Mouse (Mus musculus) hindbrain, embryonic 12.5 days (tissue): ENCODE results near the gene Rpp25l. TPM values are rescaled to one million over a fixed set of nuclear protein-coding genes. Genes with fewer than 3 reads are reported as not detected.

Source experiments
- ATAC-seq: fragments of 200-750 bp; cut with Nextera tagmentation; 2 replicates; pipeline ENCODE4 v1.8.0; 2017; ENCODE audit warnings: moderate TSS enrichment; ENCODE audit not compliant: low FRiP score
- H3K27ac ChIP-seq: fragments of 300-500 bp; sonication (generic); 2 replicates; pipeline ENCODE4 v1.5.1; 2016; ENCODE audit warnings: mild to moderate bottlenecking
- H3K27me3 ChIP-seq: fragments of 300-500 bp; sonication (generic); 2 replicates; pipeline ENCODE4 v1.6.1; 2016; ENCODE audit warnings: mild to moderate bottlenecking
- H3K36me3 ChIP-seq: fragments of 300-500 bp; sonication (generic); 2 replicates; pipeline ENCODE4 v1.6.1; 2016; ENCODE audit warnings: mild to moderate bottlenecking
- H3K4me1 ChIP-seq: fragments of 300-500 bp; sonication (generic); 2 replicates; pipeline ENCODE4 v1.6.1; 2016
- H3K4me2 ChIP-seq: fragments of 300-500 bp; sonication (generic); replicated peaks from 2 replicates; pipeline ENCODE4 v1.6.1; 2016; ENCODE audit warnings: mild to moderate bottlenecking
- H3K4me3 ChIP-seq: fragments of 300-500 bp; sonication (generic); 2 replicates; pipeline ENCODE4 v1.5.1; 2016; ENCODE audit warnings: mild to moderate bottlenecking
- H3K9ac ChIP-seq: fragments of 300-500 bp; sonication (generic); 2 replicates; pipeline ENCODE4 v1.6.1; 2016; ENCODE audit warnings: mild to moderate bottlenecking, moderate library complexity
- H3K9me3 ChIP-seq: fragments of 300-500 bp; sonication (generic); replicated peaks from 2 replicates; pipeline ENCODE4 v1.6.1; 2016; ENCODE audit warnings: mild to moderate bottlenecking
- WGBS: fragments of 180-500 bp; shearing (Covaris S2); methylation state at CpG from one replicate; pipeline ENCODE4 v1.1.7; 2016; 5-methylcytosine and 5-hydroxymethylcytosine counted together
- polyA plus RNA-seq: library from polyadenylated mRNA; unstranded; fragments of >200 nt; fragmentation: Nextera tagmentation; extraction: Ambion mirVana; gene quantifications from 2 replicates; pipeline ENCODE4 v1.2.1, GENCODE M21; 2016

Rpp25l gene
- polyA plus RNA-seq, 1 experiment from 2014 or later = 66.5 TPM

DNA sequence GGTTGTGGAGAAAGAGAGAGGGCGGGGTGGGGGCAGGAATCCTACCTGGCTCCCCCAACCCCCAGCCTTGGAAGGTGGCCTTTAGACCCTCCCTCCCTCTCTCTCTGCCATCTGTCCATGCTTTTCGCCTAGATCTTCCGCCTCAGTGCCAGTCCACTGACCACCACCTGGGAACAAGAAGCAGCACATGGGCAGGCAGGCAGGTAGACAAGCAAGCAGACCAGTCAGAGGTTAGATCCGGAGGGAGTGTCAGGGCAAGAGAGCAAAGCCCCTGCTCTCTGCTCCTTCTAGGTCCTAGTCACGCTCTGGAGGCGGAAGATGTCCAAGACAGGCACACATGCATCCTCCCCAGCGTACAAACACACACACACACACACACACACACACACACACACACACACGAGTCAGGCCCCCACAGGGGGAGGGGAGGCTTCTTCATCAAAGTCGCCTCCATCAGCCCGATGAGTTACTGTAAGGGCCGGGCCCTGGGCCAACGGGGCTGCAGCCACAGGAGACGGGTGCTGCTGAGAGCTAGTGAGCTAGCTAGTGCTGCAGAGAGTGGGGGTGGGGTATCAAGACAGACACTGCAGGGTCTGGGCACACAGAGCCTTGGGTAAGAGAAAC, 36.2 kb downstream of the Rpp25l start:
- Histone ChIP-seq H3K27me3 (no peaks in the 10 kb centered on the region), H3K9me3 (no peaks in the 10 kb centered on the region), H3K4me3 (no peak overlapping the region), H3K4me1 (peaks cover 90% of the 10 kb centered on the region), H3K36me3 (peaks cover 4% of the 10 kb centered on the region; the same call in 1 of the 2 replicates), H3K27ac (peak overlapping the region; percentile 45; the same call in 1 of the 2 replicates), H3K9ac (peak overlapping the region; percentile 23; the same call in 1 of the 2 replicates), H3K4me2 (no peak overlapping the region)
- WGBS = 44% methylated on average over 11 of the region's 13 CpGs
- peak; percentile 51; the same call in 1 of the 2 replicates for ATAC-seq

DNA sequence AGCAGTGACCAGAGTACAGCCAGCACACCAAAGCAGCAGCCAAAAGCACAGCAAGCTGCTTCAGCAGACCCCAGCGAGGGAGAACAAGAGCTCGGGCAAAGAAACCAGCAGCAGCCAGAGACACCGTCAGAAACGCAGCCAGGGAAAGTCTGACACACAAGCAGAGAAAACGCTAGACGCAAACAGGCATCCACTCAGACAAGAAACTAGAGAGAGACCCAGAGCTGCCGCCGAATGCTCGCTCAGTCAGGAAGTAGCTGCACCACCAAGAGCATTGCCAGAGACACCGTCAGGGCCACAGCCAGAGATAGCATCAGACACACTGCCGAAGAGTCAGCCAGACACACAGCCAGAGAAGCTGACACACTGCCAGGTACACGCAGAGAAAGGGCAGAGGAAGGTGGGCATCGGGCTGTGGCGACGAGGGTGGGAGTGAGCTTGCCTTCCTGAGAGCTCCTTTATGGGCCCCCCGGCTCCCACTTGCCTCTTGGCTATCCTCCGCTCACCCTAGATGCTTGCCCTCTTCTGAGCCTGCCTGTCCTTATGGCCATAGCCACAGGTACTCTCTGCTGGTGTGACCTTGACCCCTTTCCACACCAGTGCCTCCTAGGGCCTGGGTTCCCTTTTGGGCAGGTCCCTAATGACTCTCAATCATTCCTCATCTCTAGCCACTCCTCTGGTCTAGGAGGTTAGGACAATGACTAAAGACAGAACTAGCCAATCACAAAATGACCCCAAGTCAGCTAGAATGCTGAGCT, 36.9 kb downstream of the Rpp25l start:
- Histone ChIP-seq H3K36me3 (peaks cover 4% of the 10 kb centered on the region; the same call in 1 of the 2 replicates), H3K4me3 (no peak overlapping the region), H3K9me3 (no peaks in the 10 kb centered on the region), H3K27ac (peak overlapping the region; percentile 44; the same call in 1 of the 2 replicates), H3K27me3 (no peaks in the 10 kb centered on the region), H3K4me2 (no peak overlapping the region), H3K9ac (peak overlapping the region; percentile 23; the same call in 1 of the 2 replicates), H3K4me1 (peaks cover 92% of the 10 kb centered on the region)
- ATAC-seq = no peak
- WGBS = 76% methylated on average over 17 of the region's 17 CpGs

GRCm38 (mm10) chr4:41673186-41673585, 40.1 kb downstream of the Rpp25l start:
- Histone ChIP-seq H3K4me1 (peaks cover 78% of the 10 kb centered on the region), H3K36me3 (peaks cover 13% of the 10 kb centered on the region; the same call in 1 of the 2 replicates), H3K9me3 (no peaks in the 10 kb centered on the region), H3K4me2 (no peak overlapping the region), H3K4me3 (no peak overlapping the region), H3K9ac (no peak overlapping the region; the same call in 1 of the 2 replicates), H3K27me3 (no peaks in the 10 kb centered on the region), H3K27ac (peak overlapping the region; percentile 77)
- no peak for ATAC-seq
- 46% methylated on average over 19 of the region's 19 CpGs for WGBS

DNA sequence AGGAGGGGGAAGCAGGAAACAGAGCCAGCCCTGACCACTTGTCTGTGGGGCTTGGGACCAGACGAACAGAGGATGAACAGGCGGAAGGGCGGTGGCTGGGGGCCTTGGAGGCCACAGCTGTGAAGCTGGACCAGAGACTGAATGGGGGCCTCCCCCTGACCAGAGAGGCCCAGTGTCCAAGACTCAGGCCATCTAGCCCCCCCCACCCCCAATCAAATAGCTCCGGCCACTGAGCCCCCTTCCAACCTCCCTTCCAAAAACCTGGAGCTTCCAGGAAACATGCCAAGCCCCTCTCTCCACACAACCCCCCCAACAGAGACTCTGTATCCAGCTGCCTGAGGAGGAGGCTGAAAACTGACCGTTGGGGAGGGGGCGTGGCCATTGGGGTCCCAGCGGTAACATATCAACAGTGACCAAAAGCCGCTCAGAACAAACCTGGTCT, 40.8 kb downstream of the Rpp25l start:
- Histone ChIP-seq H3K4me1 (peaks cover 72% of the 10 kb centered on the region), H3K27ac (peak overlapping the region; percentile 77), H3K4me3 (no peak overlapping the region), H3K9me3 (no peaks in the 10 kb centered on the region), H3K27me3 (no peaks in the 10 kb centered on the region), H3K36me3 (peaks cover 13% of the 10 kb centered on the region; the same call in 1 of the 2 replicates), H3K4me2 (peak overlapping the region; percentile 22; the same call in 1 of the 2 replicates), H3K9ac (peak overlapping the region; percentile 49; the same call in 1 of the 2 replicates)
- WGBS = 36% methylated on average over 8 of the region's 8 CpGs
- no peak for ATAC-seq

DNA sequence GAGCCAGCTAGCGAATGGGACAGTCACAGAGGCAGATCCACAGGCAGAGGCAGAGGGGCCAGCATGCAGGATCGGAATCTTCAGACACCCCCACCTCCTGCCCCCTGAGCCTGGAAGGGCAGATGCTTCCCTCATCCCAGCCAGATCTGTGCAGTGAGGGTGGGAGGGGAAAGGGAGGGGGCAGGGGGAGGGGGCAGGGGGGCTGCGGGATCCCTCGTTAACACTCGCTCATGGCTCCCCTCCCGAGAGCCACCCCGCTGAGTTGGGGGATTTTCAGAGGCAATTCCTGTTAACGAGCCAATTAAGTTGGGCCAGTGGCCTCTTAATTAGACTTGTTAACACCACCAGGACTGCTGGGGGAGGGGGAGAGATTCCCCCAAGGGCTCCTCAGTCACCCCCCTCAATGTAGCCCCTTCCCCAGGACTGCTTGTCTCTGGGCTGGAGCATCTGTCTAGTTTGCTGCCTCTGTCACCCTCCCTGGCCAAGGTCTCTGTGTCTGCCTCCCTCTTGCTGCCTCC, 41.3 kb downstream of the Rpp25l start:
- Histone ChIP-seq H3K9me3 (no peaks in the 10 kb centered on the region), H3K4me3 (no peak overlapping the region), H3K4me2 (peak overlapping the region; percentile 22; the same call in 1 of the 2 replicates), H3K36me3 (peaks cover 13% of the 10 kb centered on the region; the same call in 1 of the 2 replicates), H3K27me3 (no peaks in the 10 kb centered on the region), H3K4me1 (peaks cover 68% of the 10 kb centered on the region), H3K9ac (peak overlapping the region; percentile 49), H3K27ac (peak overlapping the region; percentile 77)
- WGBS = 11% methylated on average over 8 of the region's 8 CpGs
- peak; percentile 63 for ATAC-seq

DNA sequence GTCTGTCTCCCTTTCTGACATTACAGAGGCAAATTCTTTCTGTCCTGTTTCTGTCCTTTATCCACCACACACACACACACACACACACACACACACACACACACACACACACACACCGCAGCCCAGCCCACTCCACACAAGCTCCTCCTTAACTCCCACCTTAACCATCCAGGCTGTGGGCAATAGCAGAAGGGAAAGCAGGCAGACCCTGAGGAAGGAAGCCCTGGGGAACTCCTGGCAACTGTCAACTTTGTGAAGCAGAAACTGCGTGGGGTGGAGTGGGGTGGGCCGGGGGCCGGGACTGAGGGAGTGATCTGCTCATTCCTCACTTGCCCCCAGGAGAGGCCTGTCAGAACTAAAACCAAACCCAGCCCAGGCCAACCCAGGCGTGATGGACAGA, 41.8 kb downstream of the Rpp25l start:
- Histone ChIP-seq H3K9ac (peak overlapping the region; percentile 49), H3K4me1 (peaks cover 67% of the 10 kb centered on the region), H3K9me3 (no peaks in the 10 kb centered on the region), H3K27ac (peak overlapping the region; percentile 23; the same call in 1 of the 2 replicates), H3K4me2 (0 out of 2 replicates have a peak overlapping the region, but pooled peaks have one; percentile 22), H3K4me3 (no peak overlapping the region), H3K27me3 (no peaks in the 10 kb centered on the region; the same call in 1 of the 2 replicates), H3K36me3 (peaks cover 16% of the 10 kb centered on the region; the same call in 1 of the 2 replicates)
- peak; percentile 1; the same call in 1 of the 2 replicates for ATAC-seq
- 23% methylated on average over 5 of the region's 5 CpGs for WGBS

DNA sequence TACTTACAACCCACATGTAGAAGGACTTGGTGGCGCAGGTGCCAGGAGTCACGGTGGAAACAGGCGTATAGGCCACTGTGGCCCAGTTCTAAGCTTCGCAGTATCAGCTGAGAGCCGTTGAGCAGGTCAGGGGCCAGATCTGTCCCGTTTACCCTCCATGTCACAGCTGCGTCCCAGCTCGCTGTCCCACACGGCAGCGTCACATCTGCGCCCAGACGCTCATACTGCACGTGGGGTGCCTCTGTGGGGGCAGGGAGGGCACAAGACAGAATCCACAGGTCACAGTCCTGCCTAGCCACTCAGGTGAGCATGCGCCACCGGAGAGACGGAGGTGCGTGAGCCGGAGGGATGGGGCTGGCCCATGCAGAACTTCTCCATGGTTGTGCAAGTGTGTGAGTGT, 42.5 kb downstream of the Rpp25l start:
- H3K9me3 ChIP-seq = no peaks in the 10 kb centered on the region
- no peak overlapping the region for H3K4me3 ChIP-seq
- 79% methylated on average over 18 of the region's 18 CpGs for WGBS
- H3K4me2 ChIP-seq = no peak overlapping the region
- H3K27ac ChIP-seq = no peak overlapping the region
- peaks cover 17% of the 10 kb centered on the region; the same call in 1 of the 2 replicates for H3K36me3 ChIP-seq
- no peaks in the 10 kb centered on the region; the same call in 1 of the 2 replicates for H3K27me3 ChIP-seq
- peaks cover 61% of the 10 kb centered on the region for H3K4me1 ChIP-seq
- ATAC-seq = no peak
- H3K9ac ChIP-seq = no peak overlapping the region

DNA sequence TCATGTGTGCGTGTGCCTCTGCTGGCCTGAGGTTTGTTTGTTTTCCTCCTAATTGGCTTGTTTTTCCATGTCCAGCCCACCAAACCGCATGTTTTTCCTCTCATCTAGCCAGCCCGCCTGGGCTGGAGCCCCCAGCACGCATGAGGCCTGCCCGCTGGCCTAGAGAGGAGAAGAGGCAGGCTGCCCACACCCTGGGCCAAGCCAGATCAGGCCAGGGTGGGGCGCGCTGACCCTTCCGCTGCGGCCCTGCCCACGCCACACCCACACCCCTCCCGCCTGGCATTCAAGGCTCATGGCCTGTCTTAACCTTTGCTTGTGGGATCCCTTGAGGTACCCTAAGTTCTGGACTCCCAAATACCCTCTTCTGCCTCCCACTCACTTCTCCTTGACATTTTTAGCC, 46.7 kb downstream of the Rpp25l start:
- Histone ChIP-seq H3K36me3 (peaks cover 19% of the 10 kb centered on the region), H3K9ac (0 out of 2 replicates have a peak overlapping the region, but pooled peaks have one; percentile 3), H3K9me3 (no peaks in the 10 kb centered on the region), H3K27ac (no peak overlapping the region), H3K4me1 (peaks cover 66% of the 10 kb centered on the region), H3K27me3 (no peaks in the 10 kb centered on the region; the same call in 1 of the 2 replicates), H3K4me2 (no peak overlapping the region), H3K4me3 (no peak overlapping the region)
- 67% methylated on average over 10 of the region's 11 CpGs for WGBS
- ATAC-seq = no peak

GRCm38 (mm10) chr4:41665009-41665675, 48.2 kb downstream of the Rpp25l start:
- no peak; the same call in 1 of the 2 replicates for ATAC-seq
- peak overlapping the region; percentile 9 for H3K4me2 ChIP-seq
- no peak overlapping the region for H3K4me3 ChIP-seq
- peaks cover 67% of the 10 kb centered on the region for H3K4me1 ChIP-seq
- peak overlapping the region; percentile 44 for H3K9ac ChIP-seq
- no peaks in the 10 kb centered on the region; the same call in 1 of the 2 replicates for H3K27me3 ChIP-seq
- H3K9me3 ChIP-seq = no peaks in the 10 kb centered on the region
- WGBS = 10% methylated on average over 6 of the region's 8 CpGs
- peak overlapping the region; percentile 74 for H3K27ac ChIP-seq
- H3K36me3 ChIP-seq = peaks cover 11% of the 10 kb centered on the region

GRCm38 (mm10) chr4:41664533-41664932, 48.8 kb downstream of the Rpp25l start:
- Histone ChIP-seq H3K27ac (peak overlapping the region; percentile 74), H3K9ac (no peak overlapping the region), H3K36me3 (peaks cover 16% of the 10 kb centered on the region), H3K4me2 (no peak overlapping the region), H3K9me3 (no peaks in the 10 kb centered on the region), H3K4me1 (peaks cover 68% of the 10 kb centered on the region), H3K27me3 (no peaks in the 10 kb centered on the region; the same call in 1 of the 2 replicates), H3K4me3 (no peak overlapping the region)
- WGBS = 45% methylated on average over 7 of the region's 7 CpGs
- ATAC-seq = no peak; the same call in 1 of the 2 replicates

GRCm38 (mm10) chr4:41663614-41664013, 49.7 kb downstream of the Rpp25l start:
- H3K4me2 ChIP-seq = no peak overlapping the region
- H3K27ac ChIP-seq = peak overlapping the region; percentile 76
- H3K36me3 ChIP-seq = peaks cover 16% of the 10 kb centered on the region; the same call in 1 of the 2 replicates
- H3K9ac ChIP-seq = 0 out of 2 replicates have a peak overlapping the region, but pooled peaks have one; percentile 33
- 37% methylated on average over 9 of the region's 9 CpGs for WGBS
- no peaks in the 10 kb centered on the region; the same call in 1 of the 2 replicates for H3K27me3 ChIP-seq
- no peaks in the 10 kb centered on the region for H3K9me3 ChIP-seq
- H3K4me3 ChIP-seq = no peak overlapping the region
- peaks cover 77% of the 10 kb centered on the region for H3K4me1 ChIP-seq
- ATAC-seq = 0 out of 2 replicates have a peak, but pooled peaks have one; percentile 12
